Mouse (Mus musculus) embryonic facial prominence, embryonic 15.5 days (tissue): Measurements from ENCODE around the gene Ccdc80. TPM values are rescaled to one million over a fixed set of nuclear protein-coding genes. Genes with fewer than 3 reads are reported as not detected.
A peak's percentile ranks its signal among the peaks of the same experiment; 100 is the strongest.

Experiments
- ATAC-seq: fragments of 200-750 bp; cut with Nextera tagmentation; 2 replicates; pipeline ENCODE4 v1.8.0; 2017; ENCODE audit warnings: low read depth, moderate TSS enrichment; ENCODE audit not compliant: insufficient number of reproducible peaks, low FRiP score, low TSS enrichment
- H3K27ac ChIP-seq: fragments of 300-500 bp; sonication (generic); replicated peaks from 2 replicates; pipeline ENCODE4 v1.5.1; 2015; ENCODE audit warnings: mild to moderate bottlenecking, inconsistent platforms
- H3K27me3 ChIP-seq: fragments of 300-500 bp; sonication (generic); 2 replicates; pipeline ENCODE4 v1.6.1; 2015; ENCODE audit warnings: inconsistent platforms
- H3K36me3 ChIP-seq: fragments of 300-500 bp; sonication (generic); 2 replicates; pipeline ENCODE4 v1.6.1; 2015; ENCODE audit warnings: mild to moderate bottlenecking, inconsistent platforms
- H3K4me1 ChIP-seq: fragments of 300-500 bp; sonication (generic); 2 replicates; pipeline ENCODE4 v1.6.1; 2015; ENCODE audit warnings: inconsistent platforms
- H3K4me2 ChIP-seq: fragments of 300-500 bp; sonication (generic); replicated peaks from 2 replicates; pipeline ENCODE4 v1.6.1; 2015; ENCODE audit warnings: mild to moderate bottlenecking, inconsistent platforms
- H3K4me3 ChIP-seq: fragments of 300-500 bp; sonication (generic); replicated peaks from 2 replicates; pipeline ENCODE4 v1.5.1; 2015; ENCODE audit warnings: mild to moderate bottlenecking, inconsistent platforms
- H3K9ac ChIP-seq: fragments of 300-500 bp; sonication (generic); 2 replicates; pipeline ENCODE4 v1.6.1; 2015; ENCODE audit warnings: inconsistent platforms
- H3K9me3 ChIP-seq: fragments of 300-500 bp; sonication (generic); replicated peaks from 2 replicates; pipeline ENCODE4 v1.6.1; 2016; ENCODE audit warnings: inconsistent platforms
- WGBS: fragments of 180-500 bp; shearing (Covaris S2); methylation state at CpG from one replicate; pipeline ENCODE4 v1.1.7; 2015; 5-methylcytosine and 5-hydroxymethylcytosine counted together
- polyA plus RNA-seq: library from polyadenylated mRNA; unstranded; fragments of >200 nt; fragmentation: Nextera tagmentation; extraction: Ambion mirVana; gene quantifications from 2 replicates; pipeline ENCODE4 v1.2.1, GENCODE M21; 2015

The Ccdc80 gene
- 75.7 and 76.0 TPM in 2 replicates for polyA plus RNA-seq

DNA sequence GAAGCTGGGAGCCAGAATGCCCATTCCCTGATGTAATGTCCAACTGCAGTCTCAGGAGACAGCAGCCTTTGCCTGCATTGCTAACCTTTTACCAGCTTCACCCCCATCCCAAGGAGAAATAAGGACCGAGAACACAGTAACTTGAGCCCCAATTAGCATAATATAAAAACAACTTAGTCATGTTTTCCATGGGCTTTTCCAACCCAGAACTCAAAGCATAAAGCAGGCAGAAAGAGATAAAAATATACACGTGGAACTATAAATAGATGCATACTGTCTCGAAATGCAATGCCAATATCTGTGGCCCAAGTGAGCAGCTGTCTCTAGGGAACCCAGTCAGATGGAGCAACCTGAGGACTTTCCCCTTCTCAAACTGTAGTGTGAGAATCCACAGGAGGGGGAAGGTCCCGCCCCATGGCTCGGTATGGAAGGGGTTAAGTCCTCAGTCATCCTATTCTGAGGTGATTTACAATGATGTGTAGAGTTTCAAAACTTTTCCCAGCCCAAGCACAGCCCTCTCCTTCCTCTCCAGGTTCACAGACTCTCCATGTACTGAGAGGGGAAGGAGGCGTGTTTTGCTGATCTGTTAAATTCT lies at the start of gene Ccdc80:
TSS of gene Ccdc80 (plus strand) at position 266 of the 595 bp plus-strand sequence.
- peak within 1 kb of the TSS; percentile 86 for H3K27ac ChIP-seq
- peak; percentile 71 for ATAC-seq
- no peaks in the 10 kb centered on the region for H3K36me3 ChIP-seq
- H3K4me3 ChIP-seq, result peak within 1 kb of the TSS; percentile 44
- WGBS, result 5% methylated on average over 6 of the region's 6 CpGs
- no peaks in the 10 kb centered on the region for H3K27me3 ChIP-seq
- H3K4me1 ChIP-seq, result peaks cover 21% of the 10 kb centered on the region
- peak within 1 kb of the TSS; percentile 53 for H3K9ac ChIP-seq
- no peaks in the 10 kb centered on the region for H3K9me3 ChIP-seq
- peak within 1 kb of the TSS; percentile 63 for H3K4me2 ChIP-seq

GRCm38 (mm10) chr16:45044844-45045243 lies 48.4 kb upstream of the Ccdc80 start:
- Histone ChIP-seq H3K4me1 (no peaks in the 10 kb centered on the region), H3K4me2 (no peak overlapping the region), H3K9ac (no peak overlapping the region), H3K4me3 (no peak overlapping the region), H3K27ac (no peak overlapping the region), H3K36me3 (no peaks in the 10 kb centered on the region), H3K27me3 (no peaks in the 10 kb centered on the region), H3K9me3 (no peaks in the 10 kb centered on the region)
- WGBS, result 68% methylated on average over 3 of the region's 3 CpGs
- 0 out of 2 replicates have a peak, but pooled peaks have one; percentile 29 for ATAC-seq

- no peaks in the 10 kb centered on the region for H3K27me3 ChIP-seq
- no peak overlapping the region for H3K9ac ChIP-seq
- no peaks in the 10 kb centered on the region for H3K36me3 ChIP-seq
- H3K4me1 ChIP-seq, result no peaks in the 10 kb centered on the region
- H3K27ac ChIP-seq, result no peak overlapping the region
- no peak overlapping the region for H3K4me2 ChIP-seq
- H3K4me3 ChIP-seq, result no peak overlapping the region
- 85% methylated on average over 7 of the region's 7 CpGs for WGBS
- no peaks in the 10 kb centered on the region for H3K9me3 ChIP-seq
- ATAC-seq, result no peak
These were observed 36.0 kb upstream of the Ccdc80 start for GRCm38 (mm10) chr16:45057222-45057621.

GRCm38 (mm10) chr16:45057922-45058321 lies 35.3 kb upstream of the Ccdc80 start:
- Histone ChIP-seq H3K9ac (no peak overlapping the region), H3K27ac (no peak overlapping the region), H3K4me3 (no peak overlapping the region), H3K36me3 (no peaks in the 10 kb centered on the region), H3K27me3 (no peaks in the 10 kb centered on the region), H3K9me3 (no peaks in the 10 kb centered on the region), H3K4me2 (no peak overlapping the region), H3K4me1 (no peaks in the 10 kb centered on the region)
- ATAC-seq, result no peak
- WGBS, result 71% methylated on average over 4 of the region's 4 CpGs

DNA sequence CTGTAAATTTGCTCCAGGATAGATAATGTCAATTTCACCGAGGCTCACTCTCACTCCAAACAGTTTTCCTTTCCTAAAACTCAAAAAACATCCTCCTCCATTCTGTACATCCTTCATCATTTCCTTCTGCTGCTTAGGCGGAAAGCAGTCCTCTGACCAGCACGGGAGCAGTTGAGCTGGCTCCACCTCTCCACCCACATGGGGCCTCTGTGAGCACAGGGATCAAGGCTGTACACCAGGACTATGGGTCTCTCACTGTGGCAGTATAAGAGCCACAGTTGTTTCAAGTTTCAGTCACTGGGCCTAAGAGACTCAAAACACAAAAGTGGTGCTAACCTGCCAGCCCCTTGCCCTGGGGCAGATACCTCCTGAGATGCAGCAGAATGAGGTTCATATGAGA lies 32.1 kb upstream of the Ccdc80 start:
- Histone ChIP-seq H3K9me3 (no peaks in the 10 kb centered on the region), H3K4me2 (no peak overlapping the region), H3K4me1 (no peaks in the 10 kb centered on the region), H3K9ac (no peak overlapping the region), H3K36me3 (no peaks in the 10 kb centered on the region), H3K27me3 (no peaks in the 10 kb centered on the region), H3K27ac (no peak overlapping the region), H3K4me3 (no peak overlapping the region)
- ATAC-seq, result no peak
- 46% methylated on average over 3 of the region's 3 CpGs for WGBS

- no peak overlapping the region for H3K4me2 ChIP-seq
These were observed 22.7 kb upstream of the Ccdc80 start for GRCm38 (mm10) chr16:45070383-45071083.

GRCm38 (mm10) chr16:45071424-45071823 lies 21.8 kb upstream of the Ccdc80 start:
- H3K36me3 ChIP-seq, result no peaks in the 10 kb centered on the region
- 51% methylated on average over 2 of the region's 2 CpGs for WGBS
- H3K4me2 ChIP-seq, result no peak overlapping the region
- no peak for ATAC-seq
- H3K4me3 ChIP-seq, result no peak overlapping the region
- no peaks in the 10 kb centered on the region for H3K27me3 ChIP-seq
- 0 out of 2 replicates have a peak, but pooled peaks cover 5% of the 10 kb centered on the region for H3K4me1 ChIP-seq
- no peak overlapping the region for H3K27ac ChIP-seq
- no peak overlapping the region for H3K9ac ChIP-seq
- no peaks in the 10 kb centered on the region for H3K9me3 ChIP-seq

More at GRCm38 (mm10) chr16:45070383-45071083, 22.7 kb upstream of the Ccdc80 start:
- Histone ChIP-seq H3K4me3 (no peak overlapping the region), H3K9ac (no peak overlapping the region), H3K36me3 (no peaks in the 10 kb centered on the region), H3K27ac (no peak overlapping the region), H3K9me3 (no peaks in the 10 kb centered on the region), H3K4me1 (0 out of 2 replicates have a peak, but pooled peaks cover 5% of the 10 kb centered on the region), H3K27me3 (no peaks in the 10 kb centered on the region)
- WGBS, result 43% methylated on average over 8 of the region's 8 CpGs
- ATAC-seq, result no peak

DNA sequence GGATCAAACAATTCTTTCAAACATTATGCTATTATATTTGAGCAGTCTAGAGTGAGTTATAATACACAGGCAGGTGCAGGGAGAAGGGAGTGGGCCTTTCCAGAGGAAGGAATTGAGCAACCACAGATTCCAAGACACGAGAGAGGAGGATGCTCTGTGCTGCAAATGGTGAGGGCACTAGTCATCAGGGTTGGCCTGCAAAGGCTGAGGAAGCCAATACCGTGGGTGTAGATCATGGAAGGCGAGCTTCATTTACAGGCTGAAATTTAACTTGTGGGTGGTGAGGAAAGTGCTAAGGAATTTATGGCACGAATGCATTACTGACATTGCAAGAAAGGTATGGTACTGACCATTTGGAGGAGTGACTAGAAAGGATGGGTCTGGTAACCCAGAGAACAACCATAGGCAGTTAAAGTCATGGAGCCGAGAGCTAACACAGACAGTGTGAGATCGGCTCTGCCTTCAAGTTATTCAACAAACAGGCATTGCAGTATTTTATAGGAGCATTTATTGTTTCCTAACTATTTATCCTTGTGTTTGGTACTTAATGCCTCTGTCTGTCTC lies 15.6 kb upstream of the Ccdc80 start:
- H3K9ac ChIP-seq, result no peak overlapping the region
- no peak overlapping the region for H3K4me2 ChIP-seq
- H3K4me1 ChIP-seq, result no peaks in the 10 kb centered on the region
- WGBS, result 81% methylated on average over 6 of the region's 6 CpGs
- no peak overlapping the region for H3K4me3 ChIP-seq
- ATAC-seq, result no peak
- no peak overlapping the region for H3K27ac ChIP-seq
- no peaks in the 10 kb centered on the region for H3K9me3 ChIP-seq
- no peaks in the 10 kb centered on the region for H3K36me3 ChIP-seq
- no peaks in the 10 kb centered on the region for H3K27me3 ChIP-seq

DNA sequence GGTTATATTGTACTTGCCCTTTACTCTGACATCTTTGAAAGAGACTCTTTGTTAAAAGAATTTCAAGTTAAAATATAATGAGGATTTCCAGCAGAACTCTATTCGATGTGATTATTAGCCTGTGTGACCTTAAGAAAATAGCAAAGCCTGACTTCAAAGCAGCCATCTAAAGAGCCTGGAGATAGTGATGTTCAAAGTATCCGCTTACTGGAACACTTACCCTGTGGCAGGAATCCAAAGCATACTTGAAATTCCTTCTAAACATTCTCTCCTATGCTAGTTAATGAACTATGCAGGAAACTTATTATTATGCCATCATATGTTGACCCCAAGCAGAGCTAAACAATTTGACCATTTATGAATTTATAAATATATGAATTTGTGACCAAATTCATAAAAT lies 13.9 kb upstream of the Ccdc80 start:
- H3K4me1 ChIP-seq, result no peaks in the 10 kb centered on the region
- no peaks in the 10 kb centered on the region for H3K36me3 ChIP-seq
- no peak overlapping the region for H3K27ac ChIP-seq
- H3K27me3 ChIP-seq, result no peaks in the 10 kb centered on the region
- no peaks in the 10 kb centered on the region for H3K9me3 ChIP-seq
- no peak for ATAC-seq
- no peak overlapping the region for H3K4me2 ChIP-seq
- H3K9ac ChIP-seq, result no peak overlapping the region
- WGBS, result 24% methylated on average over 2 of the region's 2 CpGs
- no peak overlapping the region for H3K4me3 ChIP-seq

GRCm38 (mm10) chr16:45088842-45089241 lies 4.4 kb upstream of the Ccdc80 start:
- Histone ChIP-seq H3K9me3 (no peaks in the 10 kb centered on the region), H3K27ac (no peak overlapping the region), H3K4me3 (no peak overlapping the region), H3K36me3 (no peaks in the 10 kb centered on the region), H3K9ac (no peak overlapping the region), H3K4me1 (peaks cover 11% of the 10 kb centered on the region; the same call in 1 of the 2 replicates), H3K4me2 (no peak overlapping the region), H3K27me3 (no peaks in the 10 kb centered on the region)
- ATAC-seq, result no peak
- WGBS, result 76% methylated on average over 1 of the region's 1 CpGs

DNA sequence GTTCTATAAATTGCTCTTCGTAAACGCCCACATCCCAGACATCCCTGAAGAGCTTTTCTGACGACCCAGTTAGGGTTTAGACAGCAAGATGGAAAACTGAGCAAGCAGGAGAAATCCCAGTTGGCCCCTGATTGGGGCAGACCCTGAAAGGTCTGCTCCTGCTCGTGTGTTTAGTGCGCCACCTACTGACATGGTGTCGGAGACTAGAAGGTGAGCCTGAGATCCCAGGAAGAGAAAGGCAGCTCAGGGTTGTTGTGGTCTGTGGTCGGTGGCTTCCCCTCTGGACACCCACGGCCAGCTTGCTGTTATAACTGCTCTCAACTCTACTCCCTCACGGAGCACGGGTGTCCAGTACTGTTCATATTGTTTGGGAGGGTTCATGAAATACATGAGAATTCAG lies 3.2 kb upstream of the Ccdc80 start:
- H3K9ac ChIP-seq, result no peak overlapping the region
- no peak overlapping the region for H3K27ac ChIP-seq
- H3K9me3 ChIP-seq, result no peaks in the 10 kb centered on the region
- H3K4me3 ChIP-seq, result no peak overlapping the region
- WGBS, result 9% methylated on average over 10 of the region's 10 CpGs
- H3K36me3 ChIP-seq, result no peaks in the 10 kb centered on the region
- ATAC-seq, result no peak
- no peaks in the 10 kb centered on the region for H3K27me3 ChIP-seq
- H3K4me1 ChIP-seq, result peaks cover 14% of the 10 kb centered on the region
- no peak overlapping the region for H3K4me2 ChIP-seq
